Mouse (Mus musculus) midbrain, embryonic 14.5 days (tissue): Measurements from ENCODE around the gene Gm10570. TPM values are rescaled to one million over a fixed set of nuclear protein-coding genes. Genes with fewer than 3 reads are reported as not detected.

Experiments
- ATAC-seq: fragments of 200-750 bp; cut with Nextera tagmentation; 2 replicates; pipeline ENCODE4 v1.8.0; 2017; ENCODE audit warnings: moderate number of reproducible peaks, moderate library complexity; ENCODE audit not compliant: low FRiP score, low TSS enrichment
- DNase-seq: peaks from one replicate; pipeline ENCODE4 v3.0.0-alpha.2; 2015
- H3K27ac ChIP-seq: fragments of 300-500 bp; sonication (generic); replicated peaks from 2 replicates; pipeline ENCODE4 v1.5.1; 2014; ENCODE audit warnings: mild to moderate bottlenecking, low read depth, low read length, moderate library complexity
- H3K27me3 ChIP-seq: fragments of 300-500 bp; sonication (generic); 2 replicates; pipeline ENCODE4 v1.6.1; 2014; ENCODE audit warnings: low read length, control low read depth, mixed read lengths; ENCODE audit not compliant: control insufficient read depth, insufficient read depth
- H3K36me3 ChIP-seq: fragments of 300-500 bp; sonication (generic); 2 replicates; pipeline ENCODE4 v1.6.1; 2014; ENCODE audit warnings: low read length, control low read depth; ENCODE audit not compliant: control insufficient read depth, insufficient read depth
- H3K4me1 ChIP-seq: fragments of 300-500 bp; sonication (generic); 2 replicates; pipeline ENCODE4 v1.6.1; 2014; ENCODE audit warnings: mild to moderate bottlenecking, antibody characterized with exemption, low read length, control low read depth; ENCODE audit not compliant: control insufficient read depth, insufficient read depth
- H3K4me2 ChIP-seq: fragments of 300-500 bp; sonication (generic); 2 replicates; pipeline ENCODE4 v1.6.1; 2014; ENCODE audit warnings: mild to moderate bottlenecking, low read length, moderate library complexity
- H3K4me3 ChIP-seq: fragments of 300-500 bp; sonication (generic); replicated peaks from 2 replicates; pipeline ENCODE4 v1.5.1; 2014; ENCODE audit warnings: low read depth, low read length
- H3K9ac ChIP-seq: fragments of 300-500 bp; sonication (generic); replicated peaks from 2 replicates; pipeline ENCODE4 v1.6.1; 2014; ENCODE audit warnings: mild to moderate bottlenecking, low read length, moderate library complexity
- H3K9me3 ChIP-seq: fragments of 300-500 bp; sonication (generic); 2 replicates; pipeline ENCODE4 v1.6.1; 2016; ENCODE audit warnings: low read length, control low read depth, mixed read lengths; ENCODE audit not compliant: control insufficient read depth
- WGBS: fragments of 180-500 bp; shearing (Covaris S2); extraction: QIAGEN DNeasy Blood & Tissue Kit; methylation state at CpG from one replicate; pipeline ENCODE4 v1.1.7; 2014; 5-methylcytosine and 5-hydroxymethylcytosine counted together
- polyA plus RNA-seq: library from polyadenylated mRNA; unstranded; fragments of >200 nt; fragmentation: Nextera tagmentation; extraction: Ambion mirVana; gene quantifications from 2 replicates; pipeline ENCODE4 v1.2.1, GENCODE M21; 2014

Gm10570 gene
- polyA plus RNA-seq, 1 experiment from 2014 or later = not detected

- no peaks in the 10 kb centered on the region for H3K27me3 ChIP-seq
- ATAC-seq = no peak
- no peak for DNase-seq
- H3K4me1 ChIP-seq = no peaks in the 10 kb centered on the region
- WGBS = 82% methylated on average over 11 of the region's 11 CpGs
- no peak overlapping the region for H3K4me2 ChIP-seq
- no peak overlapping the region for H3K9ac ChIP-seq
- H3K27ac ChIP-seq = no peak overlapping the region
- no peaks in the 10 kb centered on the region for H3K9me3 ChIP-seq
- H3K4me3 ChIP-seq = no peak overlapping the region
- H3K36me3 ChIP-seq = no peaks in the 10 kb centered on the region
Measured at GRCm38 (mm10) chr4:130298877-130299628, 9.4 kb downstream of the Gm10570 start.

- Histone ChIP-seq H3K27ac (no peak overlapping the region), H3K27me3 (no peaks in the 10 kb centered on the region), H3K9ac (no peak overlapping the region), H3K36me3 (no peaks in the 10 kb centered on the region), H3K4me2 (no peak overlapping the region), H3K9me3 (no peaks in the 10 kb centered on the region), H3K4me3 (no peak overlapping the region), H3K4me1 (no peaks in the 10 kb centered on the region)
- DNase-seq = peak; percentile 68
- WGBS = 18% methylated on average over 13 of the region's 13 CpGs
- ATAC-seq = no peak
Measured at GRCm38 (mm10) chr4:130297123-130297529, 11.3 kb downstream of the Gm10570 start.

DNA sequence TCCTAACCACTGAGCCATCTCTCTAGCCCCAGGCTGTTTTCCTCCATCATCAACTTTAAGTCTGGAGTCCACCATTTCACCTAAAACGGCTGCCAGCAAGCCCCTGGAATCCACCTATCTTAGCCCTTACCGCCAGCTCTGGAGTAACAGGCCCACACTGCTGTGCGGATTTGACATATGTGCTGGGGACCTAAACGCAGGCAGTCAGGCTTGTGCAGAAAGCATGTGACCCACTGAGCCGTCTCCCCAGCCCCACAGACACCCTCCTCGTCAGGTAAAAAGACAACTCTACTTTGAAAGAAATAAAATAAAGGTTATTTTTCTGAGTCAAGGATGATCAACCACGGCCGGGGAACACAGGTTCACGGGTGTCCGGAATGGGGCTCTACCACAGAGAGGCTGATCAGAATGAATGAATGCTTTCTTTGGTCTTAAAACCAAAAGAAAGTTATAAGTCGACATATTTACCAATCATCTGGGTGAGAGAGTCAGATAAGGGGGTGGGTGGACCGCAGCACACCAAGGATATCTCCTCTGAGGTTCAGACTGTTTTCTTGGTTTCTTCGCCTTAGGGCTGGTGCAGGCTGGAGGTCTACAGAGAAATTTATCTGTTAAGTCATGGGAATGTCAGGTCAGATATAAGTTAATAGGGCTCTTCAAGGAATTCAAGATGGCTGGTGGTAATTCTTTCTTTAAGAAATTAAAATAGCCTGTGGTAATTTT lies 12.1 kb downstream of the Gm10570 start:
- no peak overlapping the region for H3K4me2 ChIP-seq
- ATAC-seq = no peak
- 84% methylated on average over 13 of the region's 13 CpGs for WGBS

DNA sequence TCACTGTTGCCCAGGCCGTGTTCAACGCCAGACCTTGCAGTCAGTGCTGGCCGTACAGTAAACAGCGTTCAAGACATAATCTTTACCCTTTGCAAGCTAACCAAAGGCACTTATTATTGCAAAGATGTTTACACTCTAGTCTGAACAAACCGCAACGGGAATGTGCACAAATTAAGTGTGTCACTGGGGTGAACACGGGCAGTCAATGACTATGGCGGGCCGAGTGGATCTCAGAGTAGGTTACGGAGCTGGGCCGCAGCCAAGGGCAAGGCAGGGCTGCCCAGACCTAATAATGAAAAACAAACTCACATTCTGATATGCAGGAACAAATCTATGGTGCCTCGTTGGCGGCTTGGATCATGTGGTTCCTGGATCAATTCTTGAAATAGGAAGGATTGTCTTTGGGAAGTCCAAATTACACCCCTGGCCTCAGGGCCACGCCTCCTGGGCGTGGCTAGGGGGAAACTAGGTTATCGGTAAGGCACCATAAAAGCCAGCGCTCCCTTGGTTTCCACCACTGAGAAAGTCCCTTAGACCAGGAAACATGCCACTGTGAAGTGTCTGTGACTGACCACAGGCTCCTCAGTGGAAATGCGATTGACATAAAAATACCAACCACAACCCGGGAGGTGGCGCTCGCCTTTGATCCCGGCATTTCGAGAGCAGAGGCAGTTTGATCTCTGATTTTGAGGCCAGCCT lies 13.3 kb downstream of the Gm10570 start:
- Histone ChIP-seq H3K36me3 (no peaks in the 10 kb centered on the region), H3K9me3 (no peaks in the 10 kb centered on the region), H3K27me3 (no peaks in the 10 kb centered on the region), H3K27ac (no peak overlapping the region), H3K9ac (no peak overlapping the region), H3K4me3 (no peak overlapping the region), H3K4me1 (no peaks in the 10 kb centered on the region), H3K4me2 (no peak overlapping the region)
- no peak for ATAC-seq
- no peak for DNase-seq
- 56% methylated on average over 23 of the region's 23 CpGs for WGBS

More for the DNA sequence above, 12.1 kb downstream of the Gm10570 start:
- Histone ChIP-seq H3K27ac (no peak overlapping the region), H3K27me3 (no peaks in the 10 kb centered on the region), H3K36me3 (no peaks in the 10 kb centered on the region), H3K9me3 (no peaks in the 10 kb centered on the region), H3K4me3 (no peak overlapping the region), H3K9ac (no peak overlapping the region), H3K4me1 (no peaks in the 10 kb centered on the region)
- DNase-seq = no peak

GRCm38 (mm10) chr4:130294513-130294912 lies 14.0 kb downstream of the Gm10570 start:
- Histone ChIP-seq H3K9me3 (no peaks in the 10 kb centered on the region), H3K36me3 (no peaks in the 10 kb centered on the region), H3K4me3 (no peak overlapping the region), H3K4me2 (no peak overlapping the region), H3K27ac (no peak overlapping the region), H3K4me1 (no peaks in the 10 kb centered on the region), H3K27me3 (no peaks in the 10 kb centered on the region), H3K9ac (no peak overlapping the region)
- WGBS = 82% methylated on average over 8 of the region's 8 CpGs
- ATAC-seq = no peak
- DNase-seq = no peak

- ATAC-seq (peak; percentile 37; the same call in 1 of the 2 replicates), DNase-seq (peak; percentile 92)
- 2% methylated on average over 4 of the region's 4 CpGs for WGBS
- Histone ChIP-seq H3K9me3 (no peaks in the 10 kb centered on the region), H3K4me2 (no peak overlapping the region), H3K9ac (no peak overlapping the region), H3K4me3 (no peak overlapping the region), H3K4me1 (no peaks in the 10 kb centered on the region), H3K27ac (no peak overlapping the region), H3K27me3 (no peaks in the 10 kb centered on the region), H3K36me3 (no peaks in the 10 kb centered on the region)
Measured at GRCm38 (mm10) chr4:130292271-130292670, 16.2 kb downstream of the Gm10570 start.

DNA sequence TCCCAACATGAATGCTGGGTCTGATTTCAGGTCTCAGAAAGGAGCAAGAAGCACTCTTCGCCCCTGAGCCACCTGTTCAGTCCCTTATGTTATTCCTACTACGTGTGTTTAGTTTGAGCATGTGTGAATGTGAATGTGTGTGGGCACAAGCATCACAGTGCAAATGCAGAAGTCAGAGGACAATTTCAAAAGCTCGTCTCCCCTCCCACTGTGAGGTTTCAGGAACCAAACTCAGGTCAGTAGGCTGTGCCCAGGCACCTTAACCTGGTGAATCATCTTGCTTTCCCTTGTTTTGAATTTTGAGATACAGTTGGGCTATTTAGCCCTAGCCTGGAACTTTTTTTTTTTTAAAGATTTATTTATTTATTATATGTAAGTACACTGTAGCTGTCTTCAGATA lies 18.6 kb downstream of the Gm10570 start:
- no peak overlapping the region for H3K9ac ChIP-seq
- no peaks in the 10 kb centered on the region for H3K4me1 ChIP-seq
- no peak for DNase-seq
- H3K9me3 ChIP-seq = no peaks in the 10 kb centered on the region
- no peak overlapping the region for H3K4me2 ChIP-seq
- H3K4me3 ChIP-seq = no peak overlapping the region
- no peak overlapping the region for H3K27ac ChIP-seq
- ATAC-seq = no peak
- no peaks in the 10 kb centered on the region for H3K36me3 ChIP-seq
- WGBS = 82% methylated on average over 3 of the region's 3 CpGs
- H3K27me3 ChIP-seq = no peaks in the 10 kb centered on the region

- ATAC-seq (no peak), DNase-seq (no peak)
- 64% methylated on average over 3 of the region's 3 CpGs for WGBS
- H3K36me3 ChIP-seq = no peaks in the 10 kb centered on the region
- H3K4me3 ChIP-seq = no peak overlapping the region
- no peaks in the 10 kb centered on the region for H3K4me1 ChIP-seq
- no peak overlapping the region for H3K27ac ChIP-seq
- H3K9me3 ChIP-seq = no peaks in the 10 kb centered on the region
- H3K4me2 ChIP-seq = no peak overlapping the region
- H3K27me3 ChIP-seq = no peaks in the 10 kb centered on the region
- H3K9ac ChIP-seq = no peak overlapping the region
Measured at GRCm38 (mm10) chr4:130286531-130286930, 21.9 kb downstream of the Gm10570 start.
